Mouse (Mus musculus) lung, postnatal 25 days (tissue): Measurements from ENCODE around the gene Gm13305.
"Not testable (repeated sequence)": the region's sequence is repeated elsewhere in the genome, so short reads cannot be mapped to it uniquely, and the experiment has no call there.

Experiments
- DNase-seq: peaks from one replicate; pipeline ENCODE4 v3.0.0; 2022; ENCODE audit warnings: low spot score

Gm13305 gene

GRCm38 (mm10) chr4:42168503-42168902, at the start of gene Gm13305:
Gm13305 (minus strand) TSS chr4:42168603.
- DNase-seq, result not testable (repeated sequence)

- DNase-seq, result not testable (repeated sequence)
These were observed 16.6 kb upstream of the Gm13305 start for GRCm38 (mm10) chr4:42184980-42185372.

GRCm38 (mm10) chr4:42184324-42184979, 16.0 kb upstream of the Gm13305 start:
- DNase-seq, result not testable (repeated sequence)

- DNase-seq, result not testable (repeated sequence)
These were observed 15.1 kb upstream of the Gm13305 start for GRCm38 (mm10) chr4:42183234-42184197.

GRCm38 (mm10) chr4:42178243-42178642, 9.8 kb upstream of the Gm13305 start:
- not testable (repeated sequence) for DNase-seq

GRCm38 (mm10) chr4:42153136-42153535, 15.3 kb downstream of the Gm13305 start, which contains the start of gene Gm13306:
Gm13306 (plus strand) TSS chr4:42153436.
- DNase-seq, result not testable (repeated sequence)

- not testable (repeated sequence) for DNase-seq
These were observed 53.9 kb downstream of the Gm13305 start, which contains the start of gene Gm13304 for GRCm38 (mm10) chr4:42114517-42114916. Gm13304 (plus strand) TSS chr4:42114817.
